Mouse (Mus musculus) spleen, adult 2 months (tissue): ENCODE measurements around the gene Gdpd5. TPM values are rescaled to one million over a fixed set of nuclear protein-coding genes. Genes with fewer than 3 reads are reported as not detected.
A peak's percentile ranks its signal among the peaks of the same experiment; 100 is the strongest.
"Not testable (repeated sequence)": the region's sequence is repeated elsewhere in the genome, so short reads cannot be mapped to it uniquely, and the experiment has no call there.

Source experiments
- DNase-seq, 2 experiments: peaks; one replicate each; pipeline versions ENCODE4 v3.0.0 to v3.0.0-alpha.2; 2012 to 2021; ENCODE audit warnings: low spot score in 2 of 2, low read depth in 1 of 2
- H3K27ac ChIP-seq: fragments of 200-500 bp; 2 replicates; pipeline ENCODE4 v1.5.1; 2012; ENCODE audit warnings: low read length, inconsistent platforms; ENCODE audit not compliant: insufficient read depth
- H3K27me3 ChIP-seq: fragments of 200-500 bp; 2 replicates; pipeline ENCODE4 v1.6.1; 2012; ENCODE audit warnings: mild to moderate bottlenecking, moderate library complexity, low read length, inconsistent platforms; ENCODE audit not compliant: control insufficient read depth, insufficient read depth
- H3K36me3 ChIP-seq: fragments of 200-500 bp; 2 replicates; pipeline ENCODE4 v1.6.1; 2012; ENCODE audit warnings: mild to moderate bottlenecking, low read length, inconsistent platforms; ENCODE audit not compliant: control insufficient read depth, insufficient read depth
- H3K4me1 ChIP-seq: fragments of 200-500 bp; 2 replicates; pipeline ENCODE4 v1.6.1; 2011; ENCODE audit warnings: inconsistent platforms; ENCODE audit not compliant: control insufficient read depth, insufficient read depth, insufficient read length
- H3K4me3 ChIP-seq: fragments of 200-500 bp; 2 replicates; pipeline ENCODE4 v1.5.1; 2011; ENCODE audit warnings: mild to moderate bottlenecking, inconsistent platforms; ENCODE audit not compliant: insufficient read depth, insufficient read length; ENCODE audit errors: extremely low read depth
- CTCF ChIP-seq: fragments of 200-500 bp; IDR thresholded peaks from 2 replicates; pipeline ENCODE4 v1.5.1; 2011; ENCODE audit warnings: mild to moderate bottlenecking, inconsistent platforms; ENCODE audit not compliant: insufficient read depth, insufficient read length, insufficient replicate concordance; ENCODE audit errors: extremely low read depth
- POLR2A ChIP-seq: fragments of 200-500 bp; IDR thresholded peaks from 2 replicates; pipeline ENCODE4 v1.6.1; 2011; ENCODE audit warnings: low read depth, low read length, inconsistent platforms
- WGBS: fragments of 180-500 bp; shearing (Covaris S2); methylation state at CpG from one replicate; pipeline ENCODE4 v1.1.7; 2018; 5-methylcytosine and 5-hydroxymethylcytosine counted together
- polyA plus RNA-seq: library from polyadenylated mRNA; depleted of rRNA; stranded (reverse); fragments of >200 nt; gene quantifications from 2 replicates; pipeline ENCODE4 v1.2.3, GENCODE M21; 2012

Gene Gdpd5
- polyA plus RNA-seq, 1 experiment = 12.0 TPM

DNA sequence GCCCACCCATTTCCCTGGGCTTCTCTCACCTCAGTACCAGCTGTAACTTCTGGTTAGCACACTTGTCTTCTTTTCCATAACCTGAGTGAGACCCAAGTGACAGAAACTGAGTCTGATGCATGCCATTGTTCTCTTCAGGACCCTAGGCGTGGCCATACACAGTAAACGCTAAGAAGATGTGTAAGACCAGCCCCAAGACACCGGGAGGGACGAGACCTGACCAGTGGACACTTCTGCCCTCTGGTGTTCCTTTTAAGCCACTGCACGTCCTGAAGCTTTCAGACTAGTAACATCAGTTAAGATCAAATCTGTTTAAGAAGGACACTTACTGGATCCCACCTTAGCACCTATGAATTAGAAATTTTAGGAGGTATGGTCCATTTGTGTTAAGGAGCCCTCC, 16.1 kb upstream of the Gdpd5 start:
- WGBS = under 1% methylated on average over 5 of the region's 5 CpGs
- Histone ChIP-seq H3K27ac (no peak overlapping the region), H3K4me3 (no peak overlapping the region), H3K36me3 (no peaks in the 10 kb centered on the region), H3K27me3 (no peaks in the 10 kb centered on the region), H3K4me1 (no peaks in the 10 kb centered on the region)
- TF ChIP-seq CTCF (peak; percentile 32; the same call in 1 of the 2 replicates), POLR2A (no peak)
- peak in 1 of 2 experiments; percentile 22 for DNase-seq

DNA sequence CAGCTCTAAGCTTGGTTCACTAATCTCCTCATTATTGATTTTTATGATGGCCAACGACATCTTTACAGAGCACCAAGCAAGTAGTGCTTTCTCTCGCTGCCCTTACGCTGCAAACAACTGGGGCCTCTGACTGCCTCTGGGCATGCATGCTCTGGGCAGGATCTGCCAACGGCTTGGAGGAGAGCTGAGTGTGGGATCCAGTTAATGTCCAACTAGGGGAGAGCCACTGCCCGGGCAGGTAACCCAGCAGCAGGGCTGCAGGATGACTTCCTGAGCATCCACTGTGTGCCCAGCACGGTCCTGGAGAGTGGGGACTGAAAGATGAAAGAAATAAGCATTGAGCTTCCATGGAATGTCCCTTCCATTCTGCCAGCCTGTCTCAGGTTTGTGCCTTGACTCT, 14.5 kb upstream of the Gdpd5 start:
- Histone ChIP-seq H3K36me3 (no peaks in the 10 kb centered on the region), H3K4me3 (no peak overlapping the region), H3K27ac (no peak overlapping the region), H3K27me3 (no peaks in the 10 kb centered on the region), H3K4me1 (no peaks in the 10 kb centered on the region)
- no peak for TF ChIP-seq POLR2A
- TF ChIP-seq CTCF = no peak
- DNase-seq = no peak
- WGBS = 86% methylated on average over 6 of the region's 6 CpGs

DNA sequence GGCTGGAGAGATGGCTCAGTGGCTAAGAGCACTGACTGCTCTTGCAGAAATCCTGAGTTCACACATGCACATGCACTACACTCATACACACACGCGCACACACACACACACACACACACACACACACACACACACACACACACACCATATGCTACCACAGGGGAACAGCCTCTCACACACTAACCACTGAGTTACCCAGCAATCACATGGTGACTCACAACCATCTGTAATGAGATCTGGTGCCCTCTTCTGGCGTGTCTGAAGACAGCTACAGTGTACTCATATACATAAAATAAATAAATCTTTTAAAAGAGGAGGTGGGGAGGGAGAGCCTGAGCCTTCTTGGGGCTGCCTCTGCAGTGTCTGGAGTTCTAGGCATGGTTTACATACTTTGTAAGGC, 6.9 kb upstream of the Gdpd5 start:
- not testable (repeated sequence) for H3K27ac ChIP-seq, H3K4me3 ChIP-seq, DNase-seq, H3K27me3 ChIP-seq, H3K4me1 ChIP-seq, H3K36me3 ChIP-seq
- 62% methylated on average over 3 of the region's 3 CpGs for WGBS

DNA sequence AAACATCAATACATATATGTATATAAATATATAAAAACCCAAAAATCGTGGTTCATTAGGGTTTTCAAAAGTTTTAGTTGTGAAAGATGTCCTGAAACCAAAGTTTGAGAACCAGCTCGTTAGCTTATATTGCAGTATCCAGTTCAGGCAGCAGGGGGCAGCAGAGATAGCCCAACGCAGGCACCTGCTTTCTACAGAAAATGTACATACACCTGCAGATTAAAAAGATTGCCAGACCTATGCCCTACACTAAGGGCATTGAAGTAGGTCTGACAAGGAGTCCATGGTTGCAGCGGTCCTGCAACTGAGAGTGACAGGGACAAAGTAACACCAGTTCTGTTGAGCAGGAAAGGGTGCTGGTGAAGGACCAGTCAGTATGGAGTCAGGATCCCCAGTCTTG, 5.8 kb upstream of the Gdpd5 start:
- Histone ChIP-seq H3K4me1 (no peaks in the 10 kb centered on the region), H3K4me3 (no peak overlapping the region), H3K27me3 (no peaks in the 10 kb centered on the region), H3K27ac (no peak overlapping the region), H3K36me3 (no peaks in the 10 kb centered on the region)
- 6% methylated on average over 4 of the region's 4 CpGs for whole genome bisulfite sequencing
- DNase-seq = peak; percentile 31 to 78
- TF ChIP-seq POLR2A (no peak), CTCF (peak; percentile 79; the same call in 1 of the 2 replicates)

DNA sequence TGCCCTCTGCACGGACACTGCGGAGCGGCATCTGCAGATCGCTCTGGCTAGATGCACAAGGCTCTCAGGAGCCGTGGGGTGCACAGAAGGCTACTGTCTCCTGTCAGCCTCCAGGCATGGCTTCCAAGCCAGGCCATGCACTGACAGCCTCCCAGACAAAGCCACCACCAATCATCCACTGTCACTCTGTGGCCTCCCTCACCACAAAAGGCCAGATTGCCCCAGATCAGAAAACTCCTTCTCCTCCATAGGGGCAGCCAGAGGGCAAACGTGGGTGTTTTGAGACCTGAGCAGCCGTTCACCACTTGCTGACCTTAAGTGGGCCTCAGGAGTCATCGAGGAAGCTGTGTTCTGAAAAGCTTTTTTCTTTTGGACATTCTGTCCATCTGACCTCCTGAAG, 2.3 kb upstream of the Gdpd5 start:
- Histone ChIP-seq H3K4me1 (no peaks in the 10 kb centered on the region), H3K27ac (no peak overlapping the region), H3K36me3 (no peaks in the 10 kb centered on the region), H3K4me3 (no peak overlapping the region), H3K27me3 (0 out of 2 replicates have a peak, but pooled peaks cover 6% of the 10 kb centered on the region)
- DNase-seq = no peak
- TF ChIP-seq CTCF (no peak), POLR2A (no peak)
- WGBS = 83% methylated on average over 8 of the region's 8 CpGs

DNA sequence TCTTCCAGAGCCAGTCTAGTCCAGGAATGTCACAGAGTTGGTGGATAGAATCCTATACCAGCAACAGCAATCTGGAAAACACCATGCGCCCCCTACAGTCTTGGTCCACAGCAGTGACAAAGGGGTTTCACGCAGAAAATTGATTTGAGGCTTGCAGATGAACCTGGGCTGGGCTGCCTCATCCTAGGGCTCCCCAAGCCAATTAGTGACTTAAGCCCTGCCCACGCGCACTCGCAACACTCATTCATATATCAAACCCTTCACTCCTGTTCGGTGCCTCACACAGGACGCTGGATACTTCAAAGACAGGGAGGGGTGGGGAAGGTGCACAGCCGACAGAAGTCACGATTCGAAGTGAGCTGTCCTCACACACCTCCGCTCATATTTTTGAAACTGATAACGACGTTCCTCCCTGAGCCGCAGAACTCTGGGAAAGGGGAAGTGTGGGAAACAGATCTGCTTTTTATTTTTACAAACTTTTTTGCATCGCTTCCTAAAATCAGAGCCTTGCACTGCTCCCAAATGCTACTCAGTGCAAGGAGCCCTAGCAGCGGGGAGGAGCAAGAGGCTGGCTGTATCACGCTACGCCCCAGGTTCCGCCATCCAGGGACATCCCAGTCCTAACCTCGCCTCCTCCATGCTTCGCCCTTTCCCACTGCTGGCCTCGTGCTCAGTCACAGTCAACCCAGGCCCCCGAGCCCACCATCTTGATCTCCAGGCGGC, 562 bp upstream of the Gdpd5 start:
- Histone ChIP-seq H3K36me3 (no peaks in the 10 kb centered on the region), H3K4me3 (peak overlapping the region; percentile 69), H3K27ac (peak overlapping the region; percentile 63), H3K4me1 (no peaks in the 10 kb centered on the region), H3K27me3 (0 out of 2 replicates have a peak, but pooled peaks cover 6% of the 10 kb centered on the region)
- no peak for TF ChIP-seq POLR2A
- TF ChIP-seq CTCF = no peak
- WGBS = 2% methylated on average over 24 of the region's 24 CpGs
- peak in 1 of 2 experiments; percentile 10 for DNase-seq

DNA sequence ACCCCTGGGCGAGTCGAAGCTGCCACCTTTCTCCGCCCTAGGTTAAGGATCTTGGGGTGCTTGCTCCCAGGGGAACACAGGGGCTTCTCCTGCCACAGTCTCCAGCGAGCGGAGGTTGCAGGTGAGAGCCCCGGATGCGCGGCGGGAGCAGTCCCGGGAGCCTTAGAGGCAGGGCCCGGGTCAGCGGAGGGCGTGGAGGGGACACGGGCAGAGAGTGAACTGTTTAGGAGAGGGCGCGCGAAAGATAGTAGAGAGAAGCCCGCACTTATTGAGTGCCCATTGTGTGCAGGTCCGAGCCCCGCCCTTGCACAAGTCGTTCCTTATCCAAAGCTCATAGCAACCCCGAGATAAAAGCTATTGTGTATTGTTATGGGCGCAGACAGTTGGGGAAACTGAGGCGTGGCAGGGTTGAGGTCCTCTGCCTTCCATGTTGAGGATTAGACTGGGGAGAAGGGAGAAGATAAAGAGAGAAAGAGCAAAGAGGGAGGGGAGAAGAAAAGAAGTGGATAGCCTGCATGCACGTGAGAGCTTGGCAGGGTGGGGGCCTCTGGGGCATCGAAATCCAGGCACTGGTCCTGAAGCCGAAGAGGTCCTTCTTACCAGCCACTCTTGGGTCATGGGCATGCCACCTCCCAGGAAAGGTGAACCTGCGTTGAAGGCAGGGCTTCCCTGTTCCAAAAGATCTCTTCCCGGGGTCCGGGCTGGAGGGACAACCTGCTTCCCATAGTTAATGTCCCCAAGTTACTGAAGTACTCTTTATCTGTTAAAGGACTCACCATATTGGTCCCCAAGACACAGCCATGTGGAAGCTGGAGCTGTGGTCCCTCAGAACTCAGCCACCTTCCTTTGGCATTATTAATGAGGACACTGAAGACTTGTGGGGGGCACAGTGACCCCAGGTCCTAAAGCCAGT, 1.1 kb downstream of the Gdpd5 start:
- H3K4me3 ChIP-seq = peak overlapping the region; percentile 64
- peak in 1 of 2 experiments; percentile 20 for DNase-seq
- no peak overlapping the region for H3K27ac ChIP-seq
- TF ChIP-seq POLR2A = no peak
- TF ChIP-seq CTCF = no peak
- no peaks in the 10 kb centered on the region for H3K4me1 ChIP-seq
- WGBS = 15% methylated on average over 30 of the region's 30 CpGs
- H3K27me3 ChIP-seq = 0 out of 2 replicates have a peak, but pooled peaks cover 6% of the 10 kb centered on the region
- no peaks in the 10 kb centered on the region for H3K36me3 ChIP-seq
